Mouse (Mus musculus): ENCODE data around the gene Lbr.

GRCm38 (mm10) chr1:181876656-181877055 is 33.8 kb upstream of the Lbr start:
- TF ChIP-seq CTCF (IDR thresholded peaks at IDR 0.05; ENCODE audit: low read depth) (no peak), EP300 (IDR thresholded peaks at IDR 0.05; ENCODE audit: low read depth) (no peak)
